Mouse (Mus musculus) lung, postnatal 0 days (tissue): Measurements from ENCODE around the gene Folr1.

Source experiments
- CTCF ChIP-seq: IDR thresholded peaks from 2 replicates; pipeline ENCODE4 v1.5.1; 2016; ENCODE audit warnings: antibody characterized with exemption, mild to moderate bottlenecking
- EP300 ChIP-seq: IDR thresholded peaks from 2 replicates; pipeline ENCODE4 v1.6.1; 2016; ENCODE audit warnings: antibody characterized with exemption, mild to moderate bottlenecking, control low read depth

GRCm38 (mm10) chr7:101832372-101832771, 38.2 kb downstream of the Folr1 start:
- no peak for TF ChIP-seq CTCF
- TF ChIP-seq EP300, result no peak
